Mouse (Mus musculus): ENCODE results near the gene Mars.

GRCm38 (mm10) chr10:127341891-127342639 lies 30.5 kb upstream of the Mars start, which contains the start of gene Gli1:
- TF ChIP-seq POLR2A (IDR thresholded peaks at IDR 0.05; ENCODE audit: extremely low read depth, insufficient read depth, low read length) = no peak
- peak; percentile 94 for TF ChIP-seq CTCF (IDR thresholded peaks at IDR 0.05; ENCODE audit: low read depth, low read length)
